Mouse (Mus musculus): ENCODE measurements at regions not wholly inside any gene's neighbourhood (a gene's known extent, or its start where the extent isn't known, plus 50 kb on each side); places are given as distances from the start of the nearest gene placed in this dataset.

GRCm38 (mm10) chr1:177643662-177644061 is 86.0 kb upstream of the 1700016C15Rik start:
- no peak for TF ChIP-seq CTCF (IDR thresholded peaks at IDR 0.05; ENCODE audit: low read depth)
- no peak for TF ChIP-seq EP300 (IDR thresholded peaks at IDR 0.05; ENCODE audit: low read depth)
